Mouse (Mus musculus): ENCODE results near the gene Gm17545.
"Not testable (repeated sequence)": the region's sequence is repeated elsewhere in the genome, so short reads cannot be mapped to it uniquely, and the experiment has no call there.

The Gm17545 gene

DNA sequence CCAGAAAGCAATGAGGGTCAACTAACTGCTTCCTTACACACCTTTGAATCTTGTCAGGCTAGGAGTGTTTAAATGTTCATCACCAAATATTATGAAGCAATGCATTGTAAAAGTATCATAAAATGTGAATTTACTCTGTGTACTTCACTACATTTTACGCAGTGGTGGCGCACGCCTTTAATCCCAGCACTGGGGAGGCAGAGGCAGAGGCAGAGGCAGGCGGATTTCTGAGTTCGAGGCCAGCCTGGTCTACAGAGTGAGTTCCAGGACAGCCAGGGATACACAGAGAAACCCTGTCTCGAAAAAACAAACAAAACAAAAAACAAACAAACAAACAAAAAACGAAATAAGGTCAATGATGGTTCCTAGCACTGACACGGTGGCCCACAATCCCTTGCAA lies at the start of gene Gm17545:
Gene Gm17545, plus strand, starts transcription at position 301 of the 400 bp plus-strand sequence.
- in situ Hi-C loops (cut with MboI, MseI), result not testable (repeated sequence)

DNA sequence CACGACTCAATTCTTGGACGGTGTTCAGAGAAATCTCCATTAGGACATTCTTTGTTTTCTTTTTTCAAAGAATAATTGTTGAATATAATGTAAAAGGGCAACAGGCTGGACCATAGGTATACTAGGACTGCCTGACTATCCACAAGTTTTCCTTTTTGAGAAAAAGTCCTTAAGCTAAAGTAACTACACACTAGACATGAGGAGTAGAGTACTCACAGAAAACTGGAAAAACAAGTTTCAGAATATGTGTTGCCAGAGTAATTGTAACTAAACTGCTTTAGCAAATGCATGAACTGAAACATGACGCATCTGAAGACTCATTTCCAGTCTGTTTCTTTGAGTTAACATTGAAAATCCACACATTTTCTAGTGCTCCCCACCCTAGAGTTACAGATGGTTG lies 48.7 kb upstream of the Gm17545 start:
- in situ Hi-C loops (cut with MboI, MseI), result no loop called here

DNA sequence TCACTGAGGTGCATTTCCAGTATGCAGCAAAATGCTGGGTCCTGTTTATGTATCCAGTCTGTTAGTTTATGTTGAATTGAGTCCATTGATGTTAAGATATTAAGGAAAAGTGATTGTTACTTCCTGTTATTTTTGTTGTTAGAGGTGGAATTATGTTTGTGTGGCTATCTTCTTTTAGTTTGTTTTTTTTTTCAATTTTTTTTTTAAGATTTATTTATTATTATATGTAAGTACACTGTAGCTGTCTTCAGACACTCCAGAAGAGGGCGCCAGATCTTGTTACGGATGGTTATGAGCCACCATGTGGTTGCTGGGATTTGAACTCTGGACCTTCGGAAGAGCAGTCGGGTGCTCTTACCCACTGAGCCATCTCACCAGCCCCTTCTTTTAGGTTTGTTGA lies 46.5 kb upstream of the Gm17545 start:
- in situ Hi-C loops (cut with MboI, MseI), result not testable (repeated sequence)

DNA sequence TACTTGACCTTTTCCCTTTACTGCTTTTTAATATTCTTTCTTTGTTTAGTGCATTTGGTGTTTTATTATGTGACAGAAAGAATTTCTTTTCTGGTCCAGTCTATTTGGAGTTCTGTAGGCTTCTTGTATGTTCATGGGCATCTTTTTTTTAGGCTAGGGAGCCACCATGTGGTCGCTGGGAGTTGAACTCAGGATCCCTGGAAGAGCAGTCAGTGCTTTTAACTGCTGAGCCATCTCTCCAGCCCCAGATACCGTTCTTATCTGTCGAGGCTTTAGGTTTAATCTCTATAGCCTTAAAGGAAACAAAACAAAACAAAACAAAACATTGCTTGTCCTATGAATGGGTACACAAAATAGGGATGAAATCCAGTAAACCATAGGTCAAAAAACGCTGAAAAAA lies 45.7 kb upstream of the Gm17545 start:
- in situ Hi-C loops (cut with MboI, MseI), result not testable (repeated sequence)

DNA sequence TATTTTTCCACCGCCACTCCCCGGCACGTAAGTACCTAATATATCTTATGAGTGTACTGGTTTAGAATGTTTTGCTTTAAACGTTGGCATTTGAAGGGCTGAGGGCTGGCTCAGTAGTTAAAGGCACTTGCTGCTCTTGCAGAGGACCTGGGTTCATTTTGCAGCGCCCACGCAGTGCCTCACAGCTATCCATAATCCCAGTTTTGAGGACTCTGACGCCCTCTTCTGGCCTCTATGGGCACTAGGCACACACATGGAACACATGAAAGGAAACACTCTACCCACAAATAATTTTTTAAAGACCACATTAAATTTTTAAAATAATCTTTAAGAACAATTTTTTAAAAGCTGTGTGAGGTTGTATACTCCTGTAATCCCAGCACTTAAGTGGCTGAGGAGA lies 44.6 kb upstream of the Gm17545 start:
- in situ Hi-C loops (cut with MboI, MseI), result no loop called here

DNA sequence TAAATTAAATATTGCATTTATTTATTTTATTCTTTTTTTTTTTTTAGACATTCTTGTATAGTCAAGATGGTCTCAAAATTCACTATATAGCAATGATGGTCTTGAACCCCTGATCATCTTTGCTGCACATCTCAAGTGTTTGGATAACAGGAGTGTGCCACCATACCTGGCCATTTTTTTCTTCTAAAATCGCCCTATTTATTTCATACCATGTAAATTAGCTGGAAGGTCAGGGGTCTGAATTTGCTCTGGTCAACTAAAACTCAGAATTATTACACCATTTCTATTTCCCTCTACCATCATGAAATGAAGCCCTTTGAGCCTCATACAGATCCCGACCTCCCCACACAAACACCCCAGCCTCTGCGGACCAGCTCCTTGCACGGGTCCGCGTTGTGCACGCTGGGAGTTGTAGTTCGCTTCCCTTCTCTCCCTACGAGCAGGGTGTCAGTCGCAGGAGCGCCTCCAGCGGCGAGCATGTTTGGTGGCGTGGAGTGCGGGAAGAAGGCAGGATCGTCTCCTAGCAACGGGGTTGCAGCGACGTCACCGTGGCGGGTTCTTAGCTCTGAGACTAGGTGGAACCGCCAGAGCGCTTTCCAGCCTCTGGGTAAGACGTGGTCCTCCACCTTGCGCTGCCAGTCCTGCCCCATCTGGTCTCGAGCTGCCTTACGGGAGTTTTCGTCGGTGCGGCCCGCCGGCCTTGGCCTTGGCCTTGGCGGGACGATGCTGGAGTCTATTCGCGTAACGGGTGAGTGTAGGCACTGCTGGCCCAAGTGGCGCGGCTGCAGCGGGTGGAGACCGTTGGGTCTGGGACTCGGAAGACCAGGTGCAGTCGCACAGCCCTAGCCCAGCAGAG lies 42.9 kb upstream of the Gm17545 start, which contains the start of gene 9530077C05Rik:
Gene 9530077C05Rik, plus strand, starts transcription at position 512 of the 856 bp plus-strand sequence.
- in situ Hi-C loops (cut with MboI, MseI), result loop anchor here in 1 of 2 experiments (5.0 kb wide), 1 partner anchor 56 kb away; the partner anchor contains the start of gene Rp9

DNA sequence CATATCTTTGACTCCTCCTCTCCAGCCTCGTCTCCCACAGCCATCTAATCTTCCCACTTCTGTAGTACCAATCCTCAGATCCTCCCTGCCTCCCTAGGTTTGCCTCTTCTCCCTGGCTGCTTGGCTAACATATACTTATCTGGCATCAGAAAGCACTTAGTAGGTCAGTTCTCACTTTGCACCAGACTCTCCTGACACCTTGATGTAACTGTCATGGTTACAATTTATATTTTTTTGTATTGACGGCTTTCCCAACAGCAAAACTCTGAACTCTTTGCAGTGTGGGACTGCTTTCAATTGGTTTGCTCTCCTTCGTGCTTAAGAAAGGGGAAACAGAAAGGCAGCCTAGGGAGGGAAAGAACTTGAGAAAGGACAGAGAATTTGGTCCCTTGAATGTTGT lies 37.9 kb upstream of the Gm17545 start:
- in situ Hi-C loops (cut with MboI, MseI), result no loop called here

DNA sequence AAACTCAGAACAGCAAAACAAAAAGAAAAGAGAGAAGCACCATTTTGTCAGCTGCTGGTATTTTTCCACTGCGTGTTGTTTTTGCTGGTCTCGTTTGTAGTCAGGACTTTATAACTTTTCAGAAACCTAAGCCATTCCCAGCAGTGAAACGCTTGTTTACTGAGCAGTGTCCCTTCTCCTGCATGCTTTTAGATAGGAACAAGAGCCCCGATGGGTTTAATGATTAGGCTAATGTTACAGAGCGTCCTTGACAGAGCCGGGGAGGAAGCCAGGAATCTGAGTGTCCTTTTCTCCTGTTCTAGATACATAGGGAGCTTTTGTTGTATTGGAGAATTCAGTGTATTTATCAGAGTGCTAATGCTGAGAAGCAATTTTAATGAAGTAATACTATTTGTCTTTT lies 36.5 kb upstream of the Gm17545 start:
- in situ Hi-C loops (cut with MboI, MseI), result no loop called here

DNA sequence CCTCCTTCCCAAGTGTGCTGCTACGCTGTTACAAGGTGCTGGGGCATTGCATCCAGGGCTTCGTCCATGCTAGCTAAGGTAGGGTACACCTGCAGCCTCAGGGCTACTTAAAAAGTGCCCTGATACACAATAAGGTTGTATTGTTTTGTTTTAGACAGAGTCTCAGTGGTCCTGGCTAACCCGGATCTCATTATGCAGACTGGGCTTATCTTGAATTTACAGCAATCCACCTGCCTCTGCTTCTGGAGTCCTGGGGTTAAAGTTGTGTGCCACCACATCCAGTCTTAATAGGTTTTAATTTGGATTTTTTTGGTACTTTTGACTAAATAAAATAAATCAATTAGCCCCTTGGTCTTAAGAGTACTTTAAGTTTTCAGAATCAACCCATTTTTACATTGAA lies 34.2 kb upstream of the Gm17545 start:
- in situ Hi-C loops (cut with MboI, MseI), result no loop called here

DNA sequence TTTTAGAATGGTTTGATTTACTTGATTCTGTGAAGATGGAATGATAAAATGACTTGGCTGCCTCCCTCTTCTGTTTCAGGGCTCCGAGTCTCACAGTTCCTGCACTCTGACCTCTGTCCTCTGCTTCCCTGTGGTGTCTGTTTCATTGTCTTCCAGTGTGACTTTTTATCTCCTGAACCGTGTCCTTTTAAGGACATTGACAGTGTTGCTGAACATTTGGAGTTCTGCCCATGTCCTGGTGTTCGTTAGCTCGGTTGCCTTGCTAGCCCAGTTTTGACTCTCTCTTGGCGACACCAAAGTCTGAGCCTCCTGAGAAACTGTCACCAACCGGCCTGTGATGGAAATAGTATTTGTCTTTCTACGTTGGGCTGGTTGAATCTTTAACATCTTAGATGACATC lies 33.6 kb upstream of the Gm17545 start:
- in situ Hi-C loops (cut with MboI, MseI), result no loop called here

DNA sequence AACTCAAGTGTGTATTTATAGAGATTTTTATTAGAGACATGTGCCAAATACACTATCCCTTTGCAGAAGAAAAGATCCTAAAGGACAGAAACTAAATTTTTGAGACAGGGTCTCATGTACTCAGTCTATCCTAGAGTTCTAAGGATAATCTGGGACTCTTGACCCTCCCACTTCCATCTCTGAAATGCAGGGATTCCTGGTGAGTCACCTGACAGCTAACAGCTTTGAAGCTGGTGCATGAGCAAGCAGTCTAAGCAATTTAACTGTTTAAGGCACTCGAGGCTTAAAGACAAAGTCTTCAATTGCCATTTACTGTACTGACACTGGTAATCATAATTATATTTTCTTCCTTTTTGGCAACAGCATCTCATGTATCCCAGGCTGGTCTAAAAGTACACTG lies 31.5 kb upstream of the Gm17545 start:
- in situ Hi-C loops (cut with MboI, MseI), result no loop called here

DNA sequence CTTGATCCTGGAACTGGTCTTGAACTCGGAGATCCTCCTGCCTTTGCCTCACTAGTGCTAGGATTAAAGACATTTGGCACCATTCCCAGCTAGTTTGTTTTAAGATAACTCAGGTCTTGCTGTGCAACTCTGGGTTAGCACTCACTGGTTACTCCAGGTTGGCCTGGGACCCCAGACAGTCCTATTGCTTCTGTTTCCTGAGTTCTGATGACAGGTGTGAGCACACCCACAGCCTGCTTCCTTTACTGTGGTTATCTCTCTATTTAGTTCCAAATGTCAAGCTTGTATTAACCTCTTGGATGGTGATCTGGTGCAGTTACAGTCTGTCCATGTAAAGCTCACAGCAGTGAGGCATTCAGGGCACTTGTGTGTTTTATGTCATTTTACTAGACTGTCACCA lies 30.6 kb upstream of the Gm17545 start:
- in situ Hi-C loops (cut with MboI, MseI), result no loop called here

DNA sequence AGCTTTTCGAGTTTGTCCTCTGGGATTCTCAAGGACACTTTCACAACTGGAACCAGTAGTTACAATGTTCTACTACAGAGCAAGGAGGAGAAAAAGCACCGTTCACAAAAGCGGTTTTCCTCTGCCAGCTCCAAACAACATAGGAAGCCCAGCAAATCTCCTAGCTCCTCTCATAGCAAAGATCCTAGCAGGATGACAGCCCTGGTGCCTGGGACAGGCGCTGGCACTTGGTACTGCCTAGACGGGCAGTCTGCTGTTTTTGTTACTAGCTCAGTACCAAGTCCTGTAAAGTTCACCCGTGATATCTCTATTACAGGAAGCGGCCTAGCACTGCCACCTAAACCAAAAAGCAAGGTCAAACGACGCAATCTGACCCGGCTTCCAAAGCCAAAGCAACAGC lies 29.9 kb upstream of the Gm17545 start:
- in situ Hi-C loops (cut with MboI, MseI), result no loop called here

DNA sequence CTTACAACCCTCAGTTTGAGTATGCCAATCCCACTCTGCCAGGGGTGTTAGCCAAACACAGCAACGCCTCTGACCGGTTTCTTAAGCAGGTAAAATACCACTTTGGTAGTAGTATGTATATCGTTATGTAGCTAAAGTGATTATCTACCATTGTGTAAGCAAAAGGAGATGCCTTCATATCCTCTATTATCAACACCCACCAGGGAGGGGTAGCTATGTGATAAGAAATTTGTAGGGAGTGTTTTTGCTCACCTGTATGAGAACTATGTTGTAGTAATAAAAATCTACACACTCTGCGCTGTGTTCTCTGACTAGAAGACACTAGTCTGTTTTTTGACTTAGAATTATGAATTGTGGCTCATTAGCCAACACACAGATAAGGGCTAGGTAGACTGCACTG lies 29.4 kb upstream of the Gm17545 start:
- in situ Hi-C loops (cut with MboI, MseI), result no loop called here

DNA sequence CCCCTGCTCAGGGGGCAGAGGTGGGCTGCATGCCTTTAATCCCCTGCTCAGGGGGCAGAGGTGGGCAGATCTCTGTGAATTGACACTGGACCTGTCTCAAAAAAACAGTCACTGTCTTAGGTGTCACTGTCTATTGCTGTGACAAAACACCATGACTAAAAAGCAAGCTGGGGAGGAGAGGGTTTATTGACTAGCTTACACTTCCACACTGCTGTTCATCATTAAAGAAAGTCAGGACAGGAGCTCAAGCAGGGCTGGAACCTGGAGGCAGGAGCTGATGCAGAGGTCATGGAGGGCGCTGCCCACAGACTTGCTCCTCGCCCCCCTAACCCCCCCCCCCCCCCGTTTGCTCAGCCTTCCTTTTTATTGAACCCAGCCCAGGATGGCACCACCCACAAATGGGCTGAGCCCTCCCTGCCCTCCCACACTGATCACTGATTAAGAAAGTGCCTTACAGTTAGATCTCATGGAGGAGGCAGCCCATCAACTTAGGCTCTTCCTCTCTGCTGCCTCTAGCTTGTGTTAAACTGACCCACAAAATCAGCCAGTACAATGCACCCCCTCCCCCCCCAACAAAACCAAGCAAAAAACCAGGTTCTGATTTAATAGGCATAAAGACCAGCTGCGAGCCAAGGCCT lies 25.9 kb upstream of the Gm17545 start:
- in situ Hi-C loops (cut with MboI, MseI), result no loop called here

DNA sequence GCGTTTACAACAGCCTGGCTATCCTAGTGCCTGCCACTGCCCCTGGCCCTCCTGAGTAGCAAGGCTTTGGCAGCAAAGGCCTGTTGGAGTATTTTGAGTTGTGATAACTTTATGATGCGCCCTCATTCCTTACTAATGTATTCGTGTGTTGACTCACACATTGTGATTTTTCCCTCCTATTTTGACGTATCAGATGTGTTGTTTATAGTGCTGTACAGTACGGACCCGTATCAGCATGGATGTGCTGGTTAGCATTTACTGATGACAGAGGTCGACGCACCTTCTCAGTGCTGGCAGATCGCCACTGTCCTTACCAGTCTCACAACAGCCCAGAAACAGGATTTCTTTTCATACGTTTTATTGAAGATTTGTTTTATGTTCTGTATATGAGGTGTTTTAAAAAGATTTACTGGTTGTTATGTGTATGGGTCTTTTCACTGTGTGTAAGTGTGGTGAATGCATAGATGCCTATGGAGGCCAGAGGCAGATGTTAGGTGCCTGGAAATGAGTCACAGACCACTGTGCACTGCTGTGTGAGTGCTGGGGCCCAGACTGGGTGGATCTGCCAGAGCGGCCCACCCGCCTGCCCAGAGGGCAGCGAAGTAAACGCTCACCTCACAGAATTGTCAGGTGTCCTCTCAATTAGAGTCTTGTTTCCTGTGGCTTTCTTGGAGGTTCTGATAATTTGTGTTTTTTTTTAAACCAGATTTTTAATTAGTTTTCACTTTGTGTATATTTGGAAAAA lies 25.3 kb upstream of the Gm17545 start:
- in situ Hi-C loops (cut with MboI, MseI), result no loop called here

DNA sequence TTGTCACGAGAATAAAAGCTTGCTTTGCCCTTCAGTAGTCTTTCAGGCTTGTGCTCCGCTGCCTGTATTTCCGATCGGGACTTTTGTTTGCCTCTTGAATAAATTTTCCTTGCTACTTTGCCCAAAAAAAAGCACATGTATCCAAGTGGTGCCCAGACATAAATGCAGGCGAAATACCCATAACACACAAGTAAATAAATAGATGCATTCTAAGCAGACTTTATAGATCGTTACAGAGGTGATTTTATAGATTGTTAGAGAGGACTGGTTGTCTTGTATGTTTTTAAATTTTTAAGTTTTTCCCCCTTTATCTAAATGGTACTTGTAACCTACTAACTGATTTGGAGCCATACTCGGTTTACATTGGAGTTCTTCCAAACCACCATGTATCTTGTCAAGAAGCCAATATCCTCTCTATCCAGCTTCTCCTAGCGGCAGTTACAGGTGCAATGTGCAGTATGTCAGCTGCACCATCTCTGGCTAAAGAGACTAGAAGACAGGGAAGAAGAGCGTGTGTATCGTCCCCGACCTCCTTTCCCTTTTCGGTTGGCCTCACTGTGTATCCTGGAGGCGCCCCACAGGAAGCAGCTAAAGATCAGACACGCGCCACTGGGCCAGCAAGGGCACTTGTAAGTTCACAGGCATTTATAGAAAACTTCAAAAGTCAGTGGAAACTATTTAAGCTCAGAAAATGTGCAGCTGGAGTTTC lies 24.4 kb upstream of the Gm17545 start:
- in situ Hi-C loops (cut with MboI, MseI), result no loop called here

DNA sequence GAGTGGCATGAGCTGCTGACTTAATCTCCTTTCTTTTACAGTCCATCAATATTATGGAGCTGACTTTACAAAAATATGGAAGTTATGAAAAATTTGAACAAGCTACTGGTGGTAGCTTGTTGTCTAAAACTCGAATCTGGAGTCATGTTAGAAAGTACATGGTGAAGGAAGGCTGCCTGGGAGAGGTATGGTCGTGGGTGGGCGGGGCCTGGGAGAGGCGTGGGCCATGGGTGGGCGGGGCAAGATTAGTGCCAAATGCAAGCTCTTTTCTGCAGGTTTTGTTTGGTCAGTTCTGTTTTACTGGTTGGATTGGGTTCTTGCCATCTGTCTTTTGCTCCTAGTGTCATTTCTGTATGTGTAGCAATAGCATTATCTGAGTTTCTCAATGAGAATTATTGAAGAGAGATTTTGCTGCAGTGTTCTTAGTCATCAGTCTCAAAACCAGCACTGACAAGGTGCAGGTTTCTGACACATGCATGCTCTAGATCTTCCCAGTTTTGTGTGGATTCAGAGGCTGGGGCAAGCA lies 23.7 kb upstream of the Gm17545 start:
- in situ Hi-C loops (cut with MboI, MseI), result no loop called here

DNA sequence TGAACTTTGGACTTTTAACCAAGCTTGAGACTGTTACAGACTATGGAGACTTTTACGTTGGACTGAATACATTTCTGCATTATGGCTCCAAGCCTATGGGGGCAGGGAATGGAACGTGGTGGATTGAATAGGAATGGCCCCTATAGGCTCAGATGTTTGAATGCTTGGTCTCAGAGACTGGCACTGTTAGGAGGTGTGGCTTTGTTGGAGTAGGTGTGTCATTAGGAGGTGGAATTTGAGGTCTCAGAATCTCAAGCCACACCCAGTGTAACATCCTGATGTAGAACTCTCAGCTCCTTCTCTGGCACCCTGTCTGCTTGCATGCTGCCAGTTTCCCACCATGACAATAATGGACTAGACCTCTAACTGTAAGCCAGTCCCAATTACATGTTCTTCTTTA lies 20.9 kb upstream of the Gm17545 start:
- in situ Hi-C loops (cut with MboI, MseI), result no loop called here

DNA sequence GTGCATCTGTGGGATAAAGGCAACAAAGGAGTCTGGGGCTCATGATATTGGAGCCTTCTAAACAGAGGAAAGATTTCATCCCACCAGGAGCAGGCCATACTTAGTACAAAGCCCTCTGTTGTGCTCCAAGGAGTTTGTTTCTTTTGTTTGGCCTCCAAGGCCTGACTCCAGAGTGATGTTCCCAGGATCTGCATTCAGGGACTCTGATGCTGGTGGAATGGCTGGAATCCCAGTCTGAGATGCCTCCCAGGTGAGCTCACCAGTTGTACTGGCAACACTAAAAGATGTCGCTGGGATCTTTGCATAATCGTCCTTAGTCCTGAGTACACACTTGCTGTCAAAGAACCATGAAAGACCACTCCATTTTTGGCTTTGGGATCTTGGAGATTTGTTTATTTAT lies 20.0 kb upstream of the Gm17545 start:
- in situ Hi-C loops (cut with MboI, MseI), result no loop called here

DNA sequence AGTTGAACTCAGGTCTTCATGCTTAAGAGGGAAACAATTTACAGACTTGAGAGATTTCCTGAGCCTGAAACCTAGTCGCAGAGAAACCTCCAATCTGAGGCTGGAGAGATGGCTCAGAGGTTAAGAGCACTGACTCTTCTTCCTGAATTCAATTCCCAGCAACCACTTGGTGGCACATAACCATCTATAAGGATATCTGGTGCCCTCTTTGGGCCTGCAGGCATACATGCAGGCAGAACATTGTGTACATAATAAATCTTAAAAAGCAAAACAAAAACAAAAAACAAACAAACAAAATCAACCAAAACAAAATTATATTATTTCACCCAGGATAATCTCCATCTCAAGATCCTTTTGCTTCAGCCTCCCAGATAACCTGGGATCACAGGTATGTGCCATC lies 15.3 kb upstream of the Gm17545 start:
- in situ Hi-C loops (cut with MboI, MseI), result no loop called here

Data from T-helper 17 cell (primary cell).